Mouse (Mus musculus): ENCODE measurements around the gene Kcnd1. TPM values are rescaled to one million over a fixed set of nuclear protein-coding genes. Genes with fewer than 3 reads are reported as not detected.
A peak's percentile ranks its signal among the peaks of the same experiment; 100 is the strongest.

Kcnd1 gene
- total RNA-seq, 1 experiment, result 3.1 TPM

DNA sequence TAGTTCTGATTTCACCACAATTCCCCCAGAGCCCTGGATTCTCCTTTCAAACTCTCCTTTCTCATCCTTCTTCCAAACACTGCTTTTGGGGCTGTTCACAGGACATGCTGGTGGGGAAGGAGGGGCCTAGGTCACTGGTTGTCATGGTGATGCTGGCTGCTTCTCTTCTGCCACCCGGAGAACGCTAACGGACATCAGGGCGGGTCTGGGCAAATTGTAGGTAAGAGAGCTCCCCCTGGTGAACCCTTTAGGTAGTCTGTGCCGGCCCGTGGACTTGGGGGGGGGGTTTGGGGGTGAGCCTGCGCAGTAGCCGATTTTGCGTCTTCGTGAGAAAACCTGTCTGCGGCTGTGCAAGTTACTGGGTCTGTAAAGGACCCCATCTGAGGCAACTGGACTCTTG, 57.7 kb downstream of the Kcnd1 start:
- Histone ChIP-seq H3K4me1 (ENCODE audit: control insufficient read depth in 2 of 2, insufficient read depth in 2 of 2, low read length in 2 of 2, poor library complexity in 1 of 2) (peaks cover 0 to 5% of the 10 kb centered on the region in 2 experiments; a peak in 2 of 4 replicates), H3K4me3 (ENCODE audit: insufficient read depth in 1 of 2, low read depth in 1 of 2, low read length in 2 of 2, poor library complexity in 1 of 2, severe bottlenecking in 1 of 2) (peak overlapping the region; percentile 1 to 88; a peak in 3 of 4 replicates), H3K27ac (ENCODE audit: insufficient read depth, low read depth, low read length, poor library complexity, severe bottlenecking) (no peak overlapping the region), H3K9me3 (ENCODE audit: control insufficient read depth, insufficient read depth, low read depth, low read length) (no peaks in the 10 kb centered on the region), H3K36me3 (ENCODE audit: control insufficient read depth, insufficient read depth, low read length, poor library complexity, severe bottlenecking) (peaks cover 7% of the 10 kb centered on the region), H3K9ac (ENCODE audit: insufficient read depth, low read depth, low read length, poor library complexity, severe bottlenecking) (no peak overlapping the region)
- in situ Hi-C loops (cut with MboI; ENCODE audit: low sequenced_read_pairs in 2 of 2, unreplicated experiment in 2 of 2), result no loop called here
- no peak for DNase-seq (ENCODE audit: low read depth, low spot score)
- no peak for TF ChIP-seq ZC3H11A (IDR thresholded peaks at IDR 0.05; ENCODE audit: borderline replicate concordance, low read depth, low read length)
- TF ChIP-seq ZNF384 (IDR thresholded peaks at IDR 0.05; ENCODE audit: low read depth, low read length), result no peak
- no peak for TF ChIP-seq CHD2 (IDR thresholded peaks at IDR 0.05; ENCODE audit: low read depth, low read length)
- TF ChIP-seq MAFK (IDR thresholded peaks at IDR 0.05; ENCODE audit: insufficient read depth, low read depth, low read length), result no peak
- no peak for TF ChIP-seq HCFC1 (IDR thresholded peaks at IDR 0.05; ENCODE audit: borderline replicate concordance, insufficient read depth, low read length)

DNA sequence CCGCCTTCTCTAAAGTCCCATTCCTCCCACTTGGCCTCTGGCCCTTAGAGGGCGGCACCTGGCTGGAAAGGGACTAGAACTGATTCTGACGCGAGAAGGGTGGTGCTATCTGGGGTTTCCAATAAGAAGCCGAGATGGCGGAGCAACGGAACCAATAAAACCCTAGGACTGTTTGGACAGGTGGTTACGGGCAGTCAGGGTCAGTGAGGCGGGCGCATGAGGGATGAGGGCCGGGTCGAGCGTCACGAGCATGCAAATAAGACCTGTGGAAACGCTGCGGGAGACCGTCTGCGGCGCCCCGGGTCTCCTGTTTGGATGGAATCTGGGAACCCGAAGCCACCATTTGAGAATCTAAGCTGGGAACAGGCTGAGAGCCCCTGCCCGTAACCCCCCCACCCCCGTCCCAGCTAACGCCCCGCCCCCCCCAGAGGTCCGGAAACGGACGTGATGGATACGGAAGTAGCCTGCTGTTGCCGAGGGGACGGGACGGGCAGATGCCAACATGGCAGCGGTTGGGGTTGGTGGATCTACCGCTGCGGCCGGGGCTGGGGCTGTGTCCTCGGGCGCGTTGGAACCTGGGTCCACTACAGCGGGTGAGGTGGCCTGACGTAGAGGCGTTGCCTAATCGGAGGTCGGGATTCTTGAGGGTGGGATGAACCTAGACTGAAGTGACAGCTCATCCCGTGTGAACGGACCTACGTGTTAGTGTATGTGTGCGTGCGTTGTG, 61.9 kb downstream of the Kcnd1 start, which contains the start of gene Slc35a2:
Slc35a2 (plus strand) TSS at position 188 of the 727 bp plus-strand sequence.
- DNase-seq (ENCODE audit: low read depth, low spot score), result no peak
- peak within 1 kb of the TSS; percentile 85 for H3K27ac ChIP-seq (ENCODE audit: insufficient read depth, low read depth, low read length, poor library complexity, severe bottlenecking)
- in situ Hi-C loops (cut with MboI; ENCODE audit: low sequenced_read_pairs in 2 of 2, unreplicated experiment in 2 of 2), result no loop called here
- H3K4me3 ChIP-seq (ENCODE audit: insufficient read depth in 1 of 2, low read depth in 1 of 2, low read length in 2 of 2, poor library complexity in 1 of 2, severe bottlenecking in 1 of 2), result peak within 1 kb of the TSS; percentile 69 to 78
- H3K9me3 ChIP-seq (ENCODE audit: control insufficient read depth, insufficient read depth, low read depth, low read length), result no peaks in the 10 kb centered on the region
- H3K36me3 ChIP-seq (ENCODE audit: control insufficient read depth, insufficient read depth, low read length, poor library complexity, severe bottlenecking), result peaks cover 6% of the 10 kb centered on the region; the same call in 1 of the 2 replicates
- H3K4me1 ChIP-seq (ENCODE audit: control insufficient read depth in 2 of 2, insufficient read depth in 2 of 2, low read length in 2 of 2, poor library complexity in 1 of 2), result peaks cover 0 to 5% of the 10 kb centered on the region in 2 experiments; a peak in 2 of 4 replicates
- H3K9ac ChIP-seq (ENCODE audit: insufficient read depth, low read depth, low read length, poor library complexity, severe bottlenecking), result peak within 1 kb of the TSS; percentile 70
- no peak for TF ChIP-seq MAFK (IDR thresholded peaks at IDR 0.05; ENCODE audit: insufficient read depth, low read depth, low read length)
- TF ChIP-seq ZC3H11A (IDR thresholded peaks at IDR 0.05; ENCODE audit: borderline replicate concordance, low read depth, low read length), result no peak
- no peak for TF ChIP-seq HCFC1 (IDR thresholded peaks at IDR 0.05; ENCODE audit: borderline replicate concordance, insufficient read depth, low read length)
- TF ChIP-seq ZNF384 (IDR thresholded peaks at IDR 0.05; ENCODE audit: low read depth, low read length), result no peak
- TF ChIP-seq CHD2 (IDR thresholded peaks at IDR 0.05; ENCODE audit: low read depth, low read length), result no peak

Other genes starting within 250 kb of the Kcnd1 start
- 0.49 and 0.63 TPM in 2 replicates for gene Foxp3, start 248.6 kb upstream of the Kcnd1 start, total RNA-seq (2012; rRNA removed)
- gene Ppp1r3f, start 248.0 kb upstream of the Kcnd1 start, total RNA-seq (2012; rRNA removed), result 1.7 and 2.4 TPM in 2 replicates
- gene Ccdc22, start 216.8 kb upstream of the Kcnd1 start, total RNA-seq (2012; rRNA removed), result 19.5 and 23.9 TPM in 2 replicates
- gene Cacna1f, start 215.2 kb upstream of the Kcnd1 start, total RNA-seq (2012; rRNA removed), result 0.16 TPM in 1 of 2 replicates, not detected in the other
- 1.6 and 4.9 TPM in 2 replicates for gene Syp, start 183.8 kb upstream of the Kcnd1 start, total RNA-seq (2012; rRNA removed)
- gene Prickle3, start 165.0 kb upstream of the Kcnd1 start, total RNA-seq (2012; rRNA removed), result 1.5 and 2.2 TPM in 2 replicates
- 278 and 336 TPM in 2 replicates for gene Plp2, start 150.9 kb upstream of the Kcnd1 start, total RNA-seq (2012; rRNA removed)
- 0.11 and 0.36 TPM in 2 replicates for gene Magix, start 141.0 kb upstream of the Kcnd1 start, total RNA-seq (2012; rRNA removed)
- 9.5 and 11.5 TPM in 2 replicates for gene Gpkow, start 125.2 kb upstream of the Kcnd1 start, total RNA-seq (2012; rRNA removed)
- 55.3 and 57.6 TPM in 2 replicates for gene Wdr45, start 108.0 kb upstream of the Kcnd1 start, total RNA-seq (2012; rRNA removed)
- 0.26 TPM in 1 of 2 replicates, not detected in the other for gene Gm45208, start 100.0 kb upstream of the Kcnd1 start, total RNA-seq (2012; rRNA removed)
- gene Praf2, start 93.8 kb upstream of the Kcnd1 start, total RNA-seq (2012; rRNA removed), result 41.9 and 48.0 TPM in 2 replicates
- 15.8 and 22.9 TPM in 2 replicates for gene Ccdc120, start 71.4 kb upstream of the Kcnd1 start, total RNA-seq (2012; rRNA removed)
- gene Tfe3, start 59.7 kb upstream of the Kcnd1 start, total RNA-seq (2012; rRNA removed), result 32.3 and 45.8 TPM in 2 replicates
- 14.9 and 22.6 TPM in 2 replicates for gene Gripap1, start 32.5 kb upstream of the Kcnd1 start, total RNA-seq (2012; rRNA removed)
- 65.3 and 71.0 TPM in 2 replicates for gene Otud5, start 19.1 kb downstream of the Kcnd1 start, total RNA-seq (2012; rRNA removed)
- gene Pim2, start 56.0 kb downstream of the Kcnd1 start, total RNA-seq (2012; rRNA removed), result 17.2 and 20.8 TPM in 2 replicates
- gene Slc35a2, start 61.7 kb downstream of the Kcnd1 start, total RNA-seq (2012; rRNA removed), result 38.3 and 51.2 TPM in 2 replicates
- 47.3 and 69.9 TPM in 2 replicates for gene Pqbp1, start 77.0 kb downstream of the Kcnd1 start, total RNA-seq (2012; rRNA removed)
- gene Timm17b, start 77.1 kb downstream of the Kcnd1 start, total RNA-seq (2012; rRNA removed), result 39.2 and 58.5 TPM in 2 replicates
- not detected in 2 replicates for gene Gm10491, start 85.5 kb downstream of the Kcnd1 start, total RNA-seq (2012; rRNA removed)
- not detected in 2 replicates for gene Gm10490, start 87.3 kb downstream of the Kcnd1 start, total RNA-seq (2012; rRNA removed)
- 10.5 and 25.2 TPM in 2 replicates for gene Pcsk1n, start 97.5 kb downstream of the Kcnd1 start, total RNA-seq (2012; rRNA removed)
- 60.6 and 60.8 TPM in 2 replicates for gene Eras, start 106.3 kb downstream of the Kcnd1 start, total RNA-seq (2012; rRNA removed)
- gene Hdac6, start 125.6 kb downstream of the Kcnd1 start, total RNA-seq (2012; rRNA removed), result 54.6 and 98.5 TPM in 2 replicates
- gene Gata1, start 155.8 kb downstream of the Kcnd1 start, total RNA-seq (2012; rRNA removed), result 1.1 and 1.3 TPM in 2 replicates
- gene Glod5, start 196.2 kb downstream of the Kcnd1 start, total RNA-seq (2012; rRNA removed), result 4.6 and 6.2 TPM in 2 replicates

All from ES-E14 (cell line).